Mouse (Mus musculus) cerebellum, postnatal 14 days (tissue): ENCODE measurements around the gene Snx29.
"Not testable (repeated sequence)": the region's sequence is repeated elsewhere in the genome, so short reads cannot be mapped to it uniquely, and the experiment has no call there.

ENCODE experiments used
- DNase-seq, 2 experiments: peaks; one replicate each; pipeline ENCODE4 v3.0.0; 2021; ENCODE audit warnings: mixed read lengths in 2 of 2

Gene Snx29

GRCm38 (mm10) chr16:11360576-11360975, 37.9 kb downstream of the Snx29 start:
- not testable (repeated sequence) for DNase-seq

- no peak for DNase-seq
These were observed 42.9 kb downstream of the Snx29 start for GRCm38 (mm10) chr16:11365626-11366025.

GRCm38 (mm10) chr16:11366851-11367250, 44.1 kb downstream of the Snx29 start:
- DNase-seq: no peak

GRCm38 (mm10) chr16:11368412-11368811, 45.7 kb downstream of the Snx29 start:
- DNase-seq: no peak

- no peak for DNase-seq
These were observed 46.5 kb downstream of the Snx29 start for GRCm38 (mm10) chr16:11369162-11369561.

- peak; percentile 50 to 66 for DNase-seq
These were observed 46.9 kb downstream of the Snx29 start for GRCm38 (mm10) chr16:11369642-11370041.

GRCm38 (mm10) chr16:11370132-11370544, 47.4 kb downstream of the Snx29 start:
- DNase-seq: peak; percentile 51 to 57

GRCm38 (mm10) chr16:11379264-11379663, 56.6 kb downstream of the Snx29 start:
- DNase-seq: no peak

GRCm38 (mm10) chr16:11380038-11380437, 57.3 kb downstream of the Snx29 start:
- DNase-seq: no peak

- no peak for DNase-seq
These were observed 58.2 kb downstream of the Snx29 start for GRCm38 (mm10) chr16:11380871-11381270.

- DNase-seq: peak; percentile 83 to 86
These were observed 61.7 kb downstream of the Snx29 start for GRCm38 (mm10) chr16:11384361-11384760.

- no peak for DNase-seq
These were observed 62.4 kb downstream of the Snx29 start for GRCm38 (mm10) chr16:11385150-11385549.

- no peak for DNase-seq
These were observed 63.1 kb downstream of the Snx29 start for GRCm38 (mm10) chr16:11385798-11386197.

- no peak for DNase-seq
These were observed 63.5 kb downstream of the Snx29 start for GRCm38 (mm10) chr16:11386221-11386620.

- DNase-seq: no peak
These were observed 65.4 kb downstream of the Snx29 start for GRCm38 (mm10) chr16:11388085-11388484.

GRCm38 (mm10) chr16:11389324-11389723, 66.6 kb downstream of the Snx29 start:
- no peak for DNase-seq

GRCm38 (mm10) chr16:11396570-11396969, 73.9 kb downstream of the Snx29 start:
- DNase-seq: no peak

- no peak for DNase-seq
These were observed 76.7 kb downstream of the Snx29 start for GRCm38 (mm10) chr16:11399386-11399785.

- peak; percentile 19 to 32 for DNase-seq
These were observed 77.3 kb downstream of the Snx29 start for GRCm38 (mm10) chr16:11399845-11400565.

- DNase-seq: no peak
These were observed 78.2 kb downstream of the Snx29 start for GRCm38 (mm10) chr16:11400936-11401335.

GRCm38 (mm10) chr16:11405193-11405592, 82.5 kb downstream of the Snx29 start:
- DNase-seq: no peak

GRCm38 (mm10) chr16:11406201-11406600, 83.5 kb downstream of the Snx29 start:
- no peak for DNase-seq

GRCm38 (mm10) chr16:11406622-11407021, 83.9 kb downstream of the Snx29 start:
- no peak for DNase-seq

- DNase-seq: no peak
These were observed 85.4 kb downstream of the Snx29 start for GRCm38 (mm10) chr16:11407932-11408620.
